Mouse (Mus musculus) T-helper 1 cell (primary cell): ENCODE results near the gene Pou5f2.

Experiments
- in situ Hi-C: fragments of 300-600 bp; cut with MboI, MseI; formaldehyde crosslinking; loops from one replicate; pipeline ENCODE4 v1.15.1; 2025; ENCODE audit warnings: high pct_unique_total_duplicates

Gene Pou5f2

GRCm38 (mm10) chr13:78024683-78025294 lies at the start of gene Pou5f2:
TSS of gene Pou5f2 (plus strand) at chr13:78024902.
- in situ Hi-C loops: no loop called here

- in situ Hi-C loops: loop anchor here (5.0 kb wide), 1 partner anchor 211 kb away; no protein-coding TSS in a partner anchor
Observed at GRCm38 (mm10) chr13:77976248-77976647, 48.5 kb upstream of the Pou5f2 start.

GRCm38 (mm10) chr13:77977121-77977520 lies 47.6 kb upstream of the Pou5f2 start:
- in situ Hi-C loops: loop anchor here (5.0 kb wide), 1 partner anchor 210 kb away; no protein-coding TSS in a partner anchor

DNA sequence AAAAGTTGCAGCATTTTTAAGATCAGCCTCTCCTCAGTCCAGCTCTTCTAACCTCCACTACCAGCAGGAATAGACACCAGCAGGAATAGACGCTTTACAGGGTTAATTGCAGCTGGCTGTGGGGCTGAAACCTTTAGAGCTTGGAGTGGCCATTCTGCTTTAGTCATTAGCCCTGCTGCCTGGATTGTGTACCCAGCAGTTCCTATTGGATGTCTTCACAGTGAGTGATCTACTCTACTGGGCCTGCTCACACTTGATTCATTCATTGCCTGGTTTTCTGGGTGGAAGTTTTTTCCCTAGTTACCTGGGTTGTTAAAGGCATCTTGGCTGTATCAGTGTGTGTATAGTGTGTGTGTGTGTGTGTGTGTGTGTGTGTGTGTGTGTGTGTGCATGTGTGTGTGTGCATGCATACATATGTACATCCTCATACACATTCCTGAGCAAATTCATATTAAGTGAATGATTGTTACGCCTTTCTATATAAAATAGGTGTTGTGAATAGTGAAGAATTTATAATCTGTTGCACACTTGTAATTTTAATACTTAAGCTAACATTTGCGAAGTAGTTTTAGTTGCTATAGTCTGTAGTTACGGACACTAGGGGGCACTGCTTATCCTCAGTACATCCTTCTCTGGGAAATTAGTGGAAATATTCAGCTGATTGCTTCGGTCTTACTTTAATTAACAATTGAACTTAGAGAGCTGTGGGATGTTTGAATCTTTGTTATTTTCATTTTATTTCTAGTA lies 42.4 kb upstream of the Pou5f2 start:
- in situ Hi-C loops: no loop called here

- in situ Hi-C loops: no loop called here
Observed at GRCm38 (mm10) chr13:77982852-77983202, 41.9 kb upstream of the Pou5f2 start.

DNA sequence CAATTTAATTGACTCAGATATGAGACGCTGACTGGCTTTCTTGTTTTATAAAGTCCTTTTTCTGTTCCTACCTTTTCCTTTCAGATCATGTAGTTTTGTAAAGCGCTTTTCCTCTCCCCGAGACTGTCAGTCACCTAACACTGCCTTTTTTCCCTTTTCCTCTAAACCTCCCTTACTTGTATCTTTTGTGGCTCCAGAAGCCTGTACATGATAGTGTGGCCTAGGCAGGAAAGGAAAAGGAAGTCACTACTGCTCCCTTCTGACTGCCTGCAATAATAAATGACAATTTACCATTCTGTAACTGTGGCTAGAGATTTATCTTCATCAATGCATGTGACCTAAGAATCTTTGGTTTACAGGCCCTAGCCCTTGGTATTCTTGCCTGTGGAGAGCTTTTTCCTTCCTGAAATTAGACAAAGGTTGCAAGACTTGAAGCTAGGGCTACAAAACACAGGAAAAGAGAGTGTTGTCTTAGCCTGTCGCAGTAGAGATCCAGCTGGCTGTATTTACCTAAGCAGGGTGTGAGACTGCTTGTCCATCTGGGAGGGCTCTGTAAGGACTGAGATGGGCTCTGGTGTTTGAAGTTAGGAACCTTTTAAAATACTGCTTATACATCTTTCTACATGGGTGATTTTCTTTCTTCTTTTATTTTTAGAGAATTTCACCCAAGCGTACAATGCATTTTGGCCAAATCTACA lies 33.4 kb upstream of the Pou5f2 start:
- in situ Hi-C loops: no loop called here

GRCm38 (mm10) chr13:78004649-78005048 lies 20.1 kb upstream of the Pou5f2 start:
- in situ Hi-C loops: no loop called here

DNA sequence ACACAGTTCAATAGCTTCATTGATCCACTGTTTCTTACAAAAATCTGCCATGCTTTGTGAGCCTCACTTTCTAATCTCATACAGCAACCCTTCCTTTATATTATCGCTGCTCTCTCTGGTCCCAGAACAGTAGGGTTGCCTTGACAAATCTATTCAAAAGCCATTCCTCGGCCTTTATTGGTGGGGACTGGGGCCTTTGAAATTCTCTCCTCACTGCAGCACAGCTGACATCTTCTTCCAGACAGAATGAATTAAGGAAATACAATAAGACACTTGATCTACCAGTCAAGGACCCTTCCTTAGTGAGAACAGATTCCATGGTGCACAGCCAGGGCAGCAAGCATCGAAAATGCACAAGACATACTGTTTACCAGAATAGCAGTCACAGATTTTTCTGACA lies 19.4 kb upstream of the Pou5f2 start:
- in situ Hi-C loops: no loop called here

GRCm38 (mm10) chr13:78010176-78010575 lies 14.5 kb upstream of the Pou5f2 start:
- in situ Hi-C loops: no loop called here

- in situ Hi-C loops: no loop called here
Observed at GRCm38 (mm10) chr13:78032821-78033220, 8.1 kb downstream of the Pou5f2 start.

DNA sequence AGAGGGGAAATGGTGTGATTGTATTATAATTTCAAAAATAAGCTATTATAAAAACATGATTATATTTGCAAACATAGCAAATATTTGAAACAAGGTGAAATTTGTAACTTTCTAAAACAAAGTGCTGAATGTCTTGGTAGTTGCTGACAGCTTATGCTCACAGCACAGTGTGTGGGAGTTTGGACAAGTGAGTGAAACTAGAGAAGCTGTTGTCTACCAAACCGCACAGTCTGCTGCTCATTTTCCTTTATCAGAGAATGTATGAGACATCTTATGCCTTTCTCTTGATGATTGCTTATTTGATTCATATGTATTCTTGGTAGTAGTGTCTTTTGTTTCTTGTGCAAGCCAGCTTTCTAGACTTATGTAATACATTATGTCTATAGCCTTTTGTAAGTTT lies 12.5 kb downstream of the Pou5f2 start:
- in situ Hi-C loops: no loop called here

DNA sequence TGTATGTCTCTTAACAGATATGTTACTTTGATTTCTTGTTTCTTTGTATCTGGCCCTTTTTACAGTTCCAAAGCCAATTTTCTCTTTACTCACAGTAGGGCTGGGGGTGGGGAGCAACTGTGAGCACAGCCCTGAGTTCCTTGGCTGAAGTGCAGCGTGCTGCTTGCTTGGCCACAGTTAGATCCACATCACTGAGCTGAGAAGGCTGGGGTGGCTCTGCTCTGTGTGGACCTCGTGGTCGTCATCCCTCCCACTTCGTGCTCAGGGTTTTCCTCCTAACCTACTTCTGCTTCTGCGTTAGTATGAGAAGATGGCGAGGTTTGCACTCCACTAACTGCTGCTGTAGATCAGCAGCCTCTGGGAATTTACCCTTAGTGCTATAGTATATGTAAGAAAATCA lies 18.5 kb downstream of the Pou5f2 start:
- in situ Hi-C loops: no loop called here

DNA sequence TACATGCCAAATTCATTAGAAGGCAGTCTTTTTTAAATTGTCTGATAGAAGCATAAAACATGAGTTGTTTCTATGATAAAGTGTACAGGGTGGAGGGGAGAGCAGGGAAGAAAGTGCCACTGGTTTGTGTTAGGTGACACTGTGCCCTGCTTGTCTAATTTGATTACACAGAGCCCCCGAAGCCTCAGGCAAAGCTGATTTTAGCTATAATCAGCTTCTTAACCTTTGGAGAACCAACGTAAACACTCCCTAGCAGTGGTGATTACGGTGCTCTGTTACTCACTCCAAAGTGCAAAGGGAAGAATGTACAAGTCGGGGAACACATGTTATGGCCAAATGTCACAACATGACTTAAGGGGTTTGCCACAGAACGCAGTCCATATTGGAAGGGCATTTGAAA lies 20.4 kb downstream of the Pou5f2 start:
- in situ Hi-C loops: no loop called here
